Mouse (Mus musculus): ENCODE data around the gene Zc3h7a. TPM values are rescaled to one million over a fixed set of nuclear protein-coding genes. Genes with fewer than 3 reads are reported as not detected.

Gene Zc3h7a
- polyA plus RNA-seq (2014; fragmentation: Nextera tagmentation; extraction: Ambion mirVana), result 85.3 and 85.8 TPM in 2 replicates

GRCm38 (mm10) chr16:11176208-11176883 is at the start of gene Zc3h7a:
Zc3h7a (minus strand) TSS chr16:11176393.
- Histone ChIP-seq H3K27me3 (ENCODE audit: control insufficient read depth, insufficient read depth, low read length) (no peaks in the 10 kb centered on the region), H3K27ac (ENCODE audit: low read depth, low read length) (peak within 1 kb of the TSS; percentile 81), H3K4me2 (peak within 1 kb of the TSS; percentile 89), H3K9ac (ENCODE audit: low read depth, low read length) (peak within 1 kb of the TSS; percentile 82), H3K4me1 (ENCODE audit: control insufficient read depth, insufficient read depth, low read length) (peaks cover 3% of the 10 kb centered on the region; the same call in 1 of the 2 replicates), H3K4me3 (ENCODE audit: low read depth, low read length) (peak within 1 kb of the TSS; percentile 70), H3K9me3 (replicated peaks; ENCODE audit: control insufficient read depth, low read length) (0 out of 2 replicates have a peak, but pooled peaks cover 4% of the 10 kb centered on the region), H3K36me3 (ENCODE audit: control insufficient read depth, insufficient read depth, low read length) (no peaks in the 10 kb centered on the region)
- peak; percentile 91 for ATAC-seq (replicated peaks; ENCODE audit: insufficient number of reproducible peaks, low FRiP score, low TSS enrichment)
- under 1% methylated on average over 56 of the region's 57 CpGs for WGBS (ENCODE audit: insufficient replicate concordance)

- H3K4me1 ChIP-seq (ENCODE audit: control insufficient read depth, insufficient read depth, low read length), result no peaks in the 10 kb centered on the region
- H3K9me3 ChIP-seq (replicated peaks; ENCODE audit: control insufficient read depth, low read length), result no peaks in the 10 kb centered on the region
- no peak overlapping the region for H3K4me3 ChIP-seq (ENCODE audit: low read depth, low read length)
- no peak for ATAC-seq (replicated peaks; ENCODE audit: insufficient number of reproducible peaks, low FRiP score, low TSS enrichment)
- H3K27me3 ChIP-seq (ENCODE audit: control insufficient read depth, insufficient read depth, low read length), result no peaks in the 10 kb centered on the region
- no peak overlapping the region for H3K4me2 ChIP-seq
- no peak overlapping the region for H3K27ac ChIP-seq (ENCODE audit: low read depth, low read length)
- H3K9ac ChIP-seq (ENCODE audit: low read depth, low read length), result no peak overlapping the region
- WGBS (ENCODE audit: insufficient replicate concordance), result 86% methylated on average over 3 of the region's 3 CpGs
- peaks cover 9% of the 10 kb centered on the region; the same call in 1 of the 2 replicates for H3K36me3 ChIP-seq (ENCODE audit: control insufficient read depth, insufficient read depth, low read length)
Observed at GRCm38 (mm10) chr16:11217801-11218200, 41.6 kb upstream of the Zc3h7a start.

DNA sequence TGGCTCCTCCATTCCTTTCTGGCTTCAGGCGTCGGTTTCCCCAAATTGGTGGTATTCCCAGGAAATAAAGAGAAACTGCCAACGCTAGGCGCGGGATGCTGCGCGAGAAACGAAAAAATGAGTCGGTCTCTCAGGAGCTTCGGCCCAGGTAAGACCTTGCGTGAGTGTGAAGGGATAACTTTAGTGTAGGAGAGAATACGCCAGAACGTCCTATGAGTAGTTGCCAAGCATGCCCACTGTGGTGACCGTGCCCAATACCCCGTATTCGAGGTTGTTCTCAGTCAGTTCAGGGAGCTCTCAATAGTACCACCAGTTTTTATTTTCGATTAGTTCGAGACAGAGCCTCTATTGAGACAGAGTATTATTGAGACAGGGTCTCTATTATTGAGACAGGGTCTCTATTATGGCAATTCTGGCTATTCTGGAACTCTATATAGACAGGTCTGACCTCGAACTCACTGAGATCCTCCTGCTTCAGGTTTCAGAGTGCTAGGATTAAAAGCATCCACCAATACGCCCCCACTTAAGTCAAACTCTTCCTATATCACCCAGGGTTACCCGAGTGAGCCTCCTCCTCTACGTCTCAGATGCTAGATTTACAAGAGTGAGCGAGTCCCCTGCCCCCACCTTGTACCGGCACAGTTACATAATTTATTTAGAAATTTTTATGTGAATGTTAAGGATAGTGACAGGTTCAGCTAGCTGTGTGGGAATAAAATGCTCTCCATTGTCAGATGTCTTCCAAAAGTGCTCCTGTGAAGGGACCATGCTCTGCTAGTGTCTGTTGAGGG is 27.6 kb upstream of the Zc3h7a start:
- peak overlapping the region; percentile 85 for H3K4me3 ChIP-seq (ENCODE audit: low read depth, low read length)
- H3K36me3 ChIP-seq (ENCODE audit: control insufficient read depth, insufficient read depth, low read length), result peaks cover 9% of the 10 kb centered on the region
- H3K4me1 ChIP-seq (ENCODE audit: control insufficient read depth, insufficient read depth, low read length), result peaks cover 11% of the 10 kb centered on the region; the same call in 1 of the 2 replicates
- 6% methylated on average over 24 of the region's 24 CpGs for WGBS (ENCODE audit: insufficient replicate concordance)
- peak; percentile 47; the same call in 1 of the 2 replicates for ATAC-seq (replicated peaks; ENCODE audit: insufficient number of reproducible peaks, low FRiP score, low TSS enrichment)
- peak overlapping the region; percentile 88 for H3K4me2 ChIP-seq
- H3K27ac ChIP-seq (ENCODE audit: low read depth, low read length), result peak overlapping the region; percentile 86
- H3K9me3 ChIP-seq (replicated peaks; ENCODE audit: control insufficient read depth, low read length), result no peaks in the 10 kb centered on the region
- peak overlapping the region; percentile 87 for H3K9ac ChIP-seq (ENCODE audit: low read depth, low read length)
- no peaks in the 10 kb centered on the region for H3K27me3 ChIP-seq (ENCODE audit: control insufficient read depth, insufficient read depth, low read length)

DNA sequence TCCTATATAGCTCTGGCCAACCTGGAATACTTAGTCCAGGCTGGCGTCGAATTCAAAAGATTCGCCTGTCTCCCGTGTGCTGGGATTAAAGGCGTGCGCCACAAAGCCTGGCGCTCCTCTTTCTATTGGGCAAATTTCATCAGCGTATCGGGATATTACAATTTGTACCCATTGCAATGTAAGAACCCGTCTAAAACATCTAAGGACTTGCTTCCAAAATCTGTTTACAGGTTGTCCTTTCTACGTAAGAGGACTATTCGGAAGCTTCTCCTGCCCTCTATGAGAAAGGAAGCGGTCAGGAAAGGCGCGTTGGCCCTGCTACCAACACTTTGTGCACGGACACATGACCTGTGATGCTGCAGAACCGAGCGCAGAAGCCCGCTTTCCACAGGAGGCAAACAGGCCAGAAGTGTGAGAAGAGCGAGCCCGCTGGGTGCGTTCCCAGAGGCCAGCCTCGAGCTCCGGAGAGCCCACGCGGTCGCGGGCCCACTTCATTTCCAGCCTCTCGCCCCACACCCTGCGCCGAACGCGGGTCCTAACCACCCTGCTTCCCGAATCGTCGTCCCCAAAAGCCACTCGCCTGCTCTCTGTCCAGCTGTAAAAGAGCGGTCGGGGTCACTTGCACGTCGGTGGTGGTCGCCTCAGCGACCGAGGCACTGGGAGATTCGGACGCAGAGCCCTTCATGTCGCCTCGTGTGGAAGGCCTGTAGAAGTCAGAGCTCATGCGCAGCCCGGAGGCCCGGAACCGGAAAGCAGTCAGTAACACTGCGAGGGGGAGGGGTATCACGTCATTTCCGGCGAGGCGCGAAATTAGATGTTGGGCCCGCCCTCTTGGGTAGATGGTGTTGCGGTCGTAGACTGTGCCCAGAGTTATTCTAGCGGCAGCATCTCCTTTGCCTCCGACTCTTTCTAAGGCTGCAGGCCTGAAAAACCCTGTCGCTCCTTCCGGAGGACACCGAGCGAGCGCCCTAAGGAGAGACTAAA is 26.7 kb upstream of the Zc3h7a start, which contains the start of gene Rsl1d1:
TSS of gene Rsl1d1 (minus strand) at position 761 of the 984 bp plus-strand sequence.
- Histone ChIP-seq H3K27ac (ENCODE audit: low read depth, low read length) (peak within 1 kb of the TSS; percentile 86), H3K4me1 (ENCODE audit: control insufficient read depth, insufficient read depth, low read length) (peaks cover 11% of the 10 kb centered on the region; the same call in 1 of the 2 replicates), H3K36me3 (ENCODE audit: control insufficient read depth, insufficient read depth, low read length) (peaks cover 17% of the 10 kb centered on the region), H3K4me2 (peak within 1 kb of the TSS; percentile 88), H3K27me3 (ENCODE audit: control insufficient read depth, insufficient read depth, low read length) (no peaks in the 10 kb centered on the region), H3K9me3 (replicated peaks; ENCODE audit: control insufficient read depth, low read length) (no peaks in the 10 kb centered on the region), H3K9ac (ENCODE audit: low read depth, low read length) (peak within 1 kb of the TSS; percentile 87), H3K4me3 (ENCODE audit: low read depth, low read length) (peak within 1 kb of the TSS; percentile 85)
- WGBS (ENCODE audit: insufficient replicate concordance), result under 1% methylated on average over 68 of the region's 68 CpGs
- ATAC-seq (replicated peaks; ENCODE audit: insufficient number of reproducible peaks, low FRiP score, low TSS enrichment), result peak; percentile 95

DNA sequence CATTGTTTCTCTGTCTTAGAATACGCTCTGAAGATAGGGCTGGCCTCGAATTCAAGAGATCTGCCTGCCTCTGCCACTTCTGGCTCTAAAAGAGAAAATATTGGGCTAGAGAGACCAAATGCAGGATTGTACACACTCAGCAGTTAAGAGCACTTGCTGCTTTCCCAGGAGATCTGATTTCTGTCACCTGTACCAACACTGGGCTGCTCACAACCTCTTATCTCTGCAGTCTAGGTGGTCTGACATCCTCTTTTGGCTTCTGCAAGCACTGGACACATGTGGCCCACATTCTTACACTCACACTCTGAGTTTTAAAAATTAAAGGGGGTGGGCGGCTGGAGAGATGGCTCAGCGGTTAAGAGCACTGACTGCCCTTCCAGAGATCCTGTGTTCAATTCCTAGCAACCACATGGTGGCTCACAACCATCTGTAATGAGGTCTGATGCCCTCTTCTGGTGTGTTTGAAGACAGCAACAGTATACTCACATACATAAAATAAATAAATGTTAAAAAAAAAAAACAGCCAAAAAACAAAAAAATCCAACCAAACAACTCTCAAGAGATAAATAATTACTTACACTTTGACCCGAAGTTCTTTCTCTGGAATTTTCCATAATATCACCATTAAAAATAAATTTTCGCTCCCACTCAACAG is 25.7 kb upstream of the Zc3h7a start:
- Histone ChIP-seq H3K27ac (ENCODE audit: low read depth, low read length) (no peak overlapping the region), H3K4me2 (peak overlapping the region; percentile 88), H3K4me1 (ENCODE audit: control insufficient read depth, insufficient read depth, low read length) (peaks cover 11% of the 10 kb centered on the region; the same call in 1 of the 2 replicates), H3K9me3 (replicated peaks; ENCODE audit: control insufficient read depth, low read length) (no peaks in the 10 kb centered on the region), H3K36me3 (ENCODE audit: control insufficient read depth, insufficient read depth, low read length) (peaks cover 24% of the 10 kb centered on the region), H3K9ac (ENCODE audit: low read depth, low read length) (peak overlapping the region; percentile 87; the same call in 1 of the 2 replicates), H3K4me3 (ENCODE audit: low read depth, low read length) (peak overlapping the region; percentile 85), H3K27me3 (ENCODE audit: control insufficient read depth, insufficient read depth, low read length) (no peaks in the 10 kb centered on the region)
- no peak for ATAC-seq (replicated peaks; ENCODE audit: insufficient number of reproducible peaks, low FRiP score, low TSS enrichment)
- 62% methylated on average over 6 of the region's 6 CpGs for WGBS (ENCODE audit: insufficient replicate concordance)

DNA sequence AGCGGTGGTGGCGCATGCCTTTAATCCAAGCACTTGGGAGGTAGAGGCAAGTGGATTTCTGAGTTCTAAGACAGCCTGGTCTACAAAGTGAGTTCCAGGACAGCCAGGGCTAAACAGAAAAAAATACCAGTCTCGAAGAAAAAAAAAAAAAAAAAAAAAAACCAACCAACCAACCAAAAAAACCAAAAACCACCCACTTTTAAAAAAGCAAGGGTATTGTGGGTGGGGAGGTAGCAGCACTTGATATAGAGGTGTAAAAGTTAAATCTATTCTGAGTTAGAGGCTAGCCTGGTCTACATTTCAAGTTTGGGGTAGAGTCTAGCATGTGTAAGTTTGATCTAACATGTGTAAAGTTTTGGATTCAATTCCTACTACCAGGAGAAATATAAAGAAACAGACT is 24.1 kb upstream of the Zc3h7a start:
- no peak overlapping the region for H3K4me3 ChIP-seq (ENCODE audit: low read depth, low read length)
- no peaks in the 10 kb centered on the region for H3K27me3 ChIP-seq (ENCODE audit: control insufficient read depth, insufficient read depth, low read length)
- no peak overlapping the region for H3K4me2 ChIP-seq
- 93% methylated on average over 3 of the region's 3 CpGs for WGBS (ENCODE audit: insufficient replicate concordance)
- peaks cover 36% of the 10 kb centered on the region for H3K36me3 ChIP-seq (ENCODE audit: control insufficient read depth, insufficient read depth, low read length)
- no peak for ATAC-seq (replicated peaks; ENCODE audit: insufficient number of reproducible peaks, low FRiP score, low TSS enrichment)
- H3K9me3 ChIP-seq (replicated peaks; ENCODE audit: control insufficient read depth, low read length), result no peaks in the 10 kb centered on the region
- H3K27ac ChIP-seq (ENCODE audit: low read depth, low read length), result no peak overlapping the region
- peaks cover 11% of the 10 kb centered on the region; the same call in 1 of the 2 replicates for H3K4me1 ChIP-seq (ENCODE audit: control insufficient read depth, insufficient read depth, low read length)
- H3K9ac ChIP-seq (ENCODE audit: low read depth, low read length), result no peak overlapping the region

DNA sequence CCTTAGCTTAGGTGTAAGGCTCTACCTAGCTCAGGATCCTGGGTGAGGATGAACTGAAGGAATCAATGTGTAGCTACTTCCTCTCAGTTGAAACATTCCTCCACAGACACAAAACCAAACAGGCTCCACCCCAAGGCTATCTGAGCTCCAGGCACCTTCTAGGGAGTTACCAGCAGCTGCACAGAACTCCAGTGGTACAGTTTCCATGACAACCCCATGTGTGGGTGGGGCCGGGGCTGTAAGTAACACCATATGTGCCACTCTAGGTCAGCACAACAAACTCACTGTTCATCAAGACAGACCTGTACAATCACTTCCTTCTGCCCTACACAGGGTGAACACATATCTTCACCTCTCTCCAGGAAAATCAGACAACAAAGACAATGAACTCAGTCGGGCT is 22.3 kb upstream of the Zc3h7a start:
- no peaks in the 10 kb centered on the region for H3K9me3 ChIP-seq (replicated peaks; ENCODE audit: control insufficient read depth, low read length)
- no peaks in the 10 kb centered on the region for H3K27me3 ChIP-seq (ENCODE audit: control insufficient read depth, insufficient read depth, low read length)
- H3K9ac ChIP-seq (ENCODE audit: low read depth, low read length), result no peak overlapping the region
- H3K4me2 ChIP-seq, result no peak overlapping the region
- no peak for ATAC-seq (replicated peaks; ENCODE audit: insufficient number of reproducible peaks, low FRiP score, low TSS enrichment)
- 0 out of 2 replicates have a peak, but pooled peaks cover 3% of the 10 kb centered on the region for H3K4me1 ChIP-seq (ENCODE audit: control insufficient read depth, insufficient read depth, low read length)
- WGBS (ENCODE audit: insufficient replicate concordance), result 63% methylated on average over 2 of the region's 2 CpGs
- H3K4me3 ChIP-seq (ENCODE audit: low read depth, low read length), result no peak overlapping the region
- peaks cover 51% of the 10 kb centered on the region for H3K36me3 ChIP-seq (ENCODE audit: control insufficient read depth, insufficient read depth, low read length)
- no peak overlapping the region for H3K27ac ChIP-seq (ENCODE audit: low read depth, low read length)
